Mouse (Mus musculus): Measurements from ENCODE around the gene Amotl2.

Gene Amotl2

DNA sequence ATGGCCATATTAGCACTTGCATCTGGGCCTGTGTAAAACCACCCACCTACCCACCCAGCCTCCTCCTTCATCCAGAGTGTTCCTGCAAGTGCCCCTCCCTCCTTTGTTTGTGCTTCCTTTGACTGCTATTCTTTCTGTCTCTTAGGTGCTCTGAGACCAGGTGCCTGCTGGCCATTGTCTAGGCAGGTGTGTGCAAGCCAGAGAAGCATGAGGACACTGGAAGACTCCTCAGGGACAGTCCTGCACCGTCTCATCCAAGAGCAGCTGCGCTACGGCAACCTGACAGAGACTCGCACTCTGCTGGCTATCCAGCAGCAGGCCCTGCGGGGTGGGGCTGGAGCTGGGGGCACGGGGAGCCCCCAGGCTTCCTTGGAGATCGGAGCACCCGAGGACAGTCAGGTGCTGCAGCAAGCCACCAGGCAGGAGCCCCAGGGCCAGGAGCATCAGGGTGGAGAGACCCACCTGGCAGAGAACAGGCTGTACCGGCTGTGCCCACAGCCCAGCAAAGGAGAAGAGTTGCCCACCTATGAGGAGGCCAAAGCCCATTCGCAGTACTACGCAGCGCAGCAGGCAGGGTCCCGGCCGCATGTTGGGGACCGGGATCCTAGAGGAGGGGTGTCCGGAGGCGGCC, 3.6 kb downstream of the Amotl2 start:
- DNase-seq, result no peak

GRCm38 (mm10) chr9:102720567-102721167, 4.2 kb downstream of the Amotl2 start:
- DNase-seq, result no peak

DNA sequence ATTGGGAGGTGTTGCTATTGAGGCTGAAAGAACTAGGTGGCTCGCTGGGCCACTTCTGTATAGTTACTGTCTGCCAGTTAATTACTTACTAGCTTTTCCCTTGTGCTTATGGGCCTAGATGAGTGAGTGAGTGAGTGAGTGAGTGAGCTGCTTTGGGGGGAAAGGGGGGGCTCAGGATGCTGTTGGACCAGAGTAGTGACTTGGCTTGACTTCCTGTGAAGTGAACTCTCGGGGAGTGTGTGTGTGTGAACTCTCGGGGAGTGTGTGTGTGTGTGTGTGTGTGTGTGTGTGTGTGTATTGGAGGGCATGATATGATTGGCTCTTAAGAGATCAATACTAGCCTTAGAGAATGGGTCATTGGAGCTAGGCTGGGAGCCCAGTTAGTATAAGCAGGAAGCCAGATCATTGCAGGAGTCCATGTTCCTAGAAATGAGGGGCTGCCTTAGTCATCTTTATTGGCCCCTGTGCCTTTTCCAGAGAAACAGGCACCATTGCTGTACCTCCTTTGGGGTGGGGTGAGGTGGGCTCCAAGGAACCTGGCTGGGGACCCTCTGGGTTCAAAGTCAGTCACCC, 5.0 kb downstream of the Amotl2 start:
- no peak for DNase-seq

GRCm38 (mm10) chr9:102722071-102722561, 5.6 kb downstream of the Amotl2 start:
- DNase-seq, result no peak

- DNase-seq, result no peak
These were observed 6.3 kb downstream of the Amotl2 start for GRCm38 (mm10) chr9:102722750-102723149.

DNA sequence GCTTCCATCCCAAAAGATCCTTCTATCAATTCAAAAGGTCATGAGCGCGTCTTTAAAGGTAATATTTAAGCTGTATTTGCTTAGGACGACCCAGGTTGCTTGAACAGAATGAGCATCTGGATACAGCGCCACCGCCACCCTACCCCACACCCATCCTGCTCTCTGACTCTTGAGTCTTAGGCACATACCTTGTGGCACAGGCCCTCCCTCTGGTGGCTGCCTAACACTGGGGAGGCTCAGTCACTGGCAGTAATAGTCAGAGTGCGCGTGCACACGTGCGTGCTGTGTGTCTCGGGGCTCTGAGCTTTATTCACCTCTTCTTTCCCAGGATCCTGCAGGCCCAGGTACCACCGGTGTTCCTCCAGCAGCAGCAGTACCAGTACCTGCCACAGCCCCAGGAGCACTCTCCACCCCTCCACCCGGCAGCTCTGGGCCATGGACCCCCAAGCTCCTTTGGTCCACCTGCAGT, 6.8 kb downstream of the Amotl2 start:
- DNase-seq, result no peak

- DNase-seq, result peak; percentile 93
These were observed 7.6 kb downstream of the Amotl2 start for GRCm38 (mm10) chr9:102723990-102724461.

- no peak for DNase-seq
These were observed 8.5 kb downstream of the Amotl2 start for GRCm38 (mm10) chr9:102724942-102725341.

- DNase-seq, result peak; percentile 94
These were observed 9.6 kb downstream of the Amotl2 start for GRCm38 (mm10) chr9:102725958-102726654.

- no peak for DNase-seq
These were observed 10.3 kb downstream of the Amotl2 start for GRCm38 (mm10) chr9:102726811-102727210.

GRCm38 (mm10) chr9:102727662-102728468, 11.4 kb downstream of the Amotl2 start:
- no peak for DNase-seq

- no peak for DNase-seq
These were observed 11.9 kb downstream of the Amotl2 start for GRCm38 (mm10) chr9:102728469-102728747.

DNA sequence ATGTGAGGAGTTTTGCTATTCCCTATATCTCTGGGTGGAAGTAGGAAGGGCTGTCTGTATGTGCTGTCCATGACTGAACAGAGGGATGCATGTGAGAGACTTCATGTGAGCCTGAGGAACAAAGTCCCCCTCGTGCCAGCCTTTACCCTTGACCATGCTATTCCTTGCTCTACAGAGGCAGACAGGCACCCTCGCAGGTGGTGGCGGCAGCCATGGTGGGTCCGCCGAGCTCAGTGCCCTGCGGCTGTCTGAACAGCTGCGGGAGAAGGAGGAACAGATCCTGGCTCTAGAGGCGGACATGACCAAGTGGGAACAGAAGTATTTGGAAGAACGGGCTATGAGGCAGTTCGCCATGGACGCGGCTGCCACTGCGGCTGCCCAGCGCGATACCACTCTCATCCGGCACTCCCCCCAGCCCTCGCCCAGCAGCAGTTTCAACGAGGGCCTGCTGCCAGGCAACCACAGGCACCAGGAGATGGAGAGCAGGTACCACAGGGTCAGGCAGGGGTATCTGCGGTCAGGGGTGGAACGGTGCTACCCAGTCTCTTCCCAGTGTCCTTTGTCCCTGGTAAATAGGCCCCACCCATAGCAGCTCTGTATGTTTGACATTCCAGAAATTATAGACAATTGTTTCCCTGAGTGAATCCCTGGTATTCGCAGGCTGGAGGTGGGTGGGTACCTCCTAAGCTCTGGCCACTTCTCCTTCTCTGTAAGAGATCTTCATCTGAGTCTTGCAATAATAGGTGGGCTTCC, 12.8 kb downstream of the Amotl2 start:
- no peak for DNase-seq

GRCm38 (mm10) chr9:102729876-102730413, 13.5 kb downstream of the Amotl2 start:
- DNase-seq, result no peak

DNA sequence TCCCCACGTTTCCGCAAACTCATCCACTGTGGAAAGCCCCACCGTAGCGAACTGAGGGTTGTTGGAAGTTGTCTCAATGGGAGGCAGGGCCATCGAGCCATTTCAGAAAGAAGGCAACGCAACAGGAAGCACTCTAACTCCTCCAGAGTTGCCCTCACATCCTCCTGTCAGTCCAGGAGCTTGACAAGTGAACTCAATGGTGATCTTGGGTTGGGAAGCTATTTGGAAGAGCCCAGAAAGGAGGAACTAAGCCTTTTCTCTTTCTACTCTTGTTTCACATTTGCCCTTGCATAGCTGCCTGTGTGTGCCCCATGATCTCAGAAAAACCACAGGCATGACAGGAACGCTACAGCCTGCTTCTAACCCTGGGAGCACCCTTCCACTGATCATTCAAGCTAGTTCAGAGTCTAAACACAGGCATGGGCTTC, 14.6 kb downstream of the Amotl2 start:
- no peak for DNase-seq

GRCm38 (mm10) chr9:102731574-102732175, 15.2 kb downstream of the Amotl2 start:
- DNase-seq, result no peak

- DNase-seq, result no peak
These were observed 15.9 kb downstream of the Amotl2 start for GRCm38 (mm10) chr9:102732326-102732865.

GRCm38 (mm10) chr9:102733459-102733858, 17.0 kb downstream of the Amotl2 start:
- no peak for DNase-seq

- DNase-seq, result no peak
These were observed 17.7 kb downstream of the Amotl2 start for GRCm38 (mm10) chr9:102733999-102734738.

GRCm38 (mm10) chr9:102734739-102735075, 18.2 kb downstream of the Amotl2 start:
- DNase-seq, result no peak

Measured in retina, postnatal 1 day (tissue).